Mouse (Mus musculus): Measurements from ENCODE around the gene Mcur1. TPM values are rescaled to one million over a fixed set of nuclear protein-coding genes. Genes with fewer than 3 reads are reported as not detected.

The Mcur1 gene
- 8.0 and 9.5 TPM in 2 replicates for polyA plus RNA-seq (2012)

GRCm38 (mm10) chr13:43559711-43560457 is at the start of gene Mcur1:
Gene Mcur1, minus strand, starts transcription at chr13:43560191.

Other genes starting within 250 kb of the Mcur1 start
- 9.2 and 13.3 TPM in 2 replicates for gene Sirt5, start 194.7 kb downstream of the Mcur1 start, polyA plus RNA-seq (2012)
- 143 and 215 TPM in 2 replicates for gene Nol7, start 161.8 kb downstream of the Mcur1 start, polyA plus RNA-seq (2012)
- 91.1 and 106 TPM in 2 replicates for gene Ranbp9, start 78.9 kb downstream of the Mcur1 start, polyA plus RNA-seq (2012)
- 0.03 TPM in 1 of 2 replicates, not detected in the other for gene Rnf182, start 55.5 kb upstream of the Mcur1 start, polyA plus RNA-seq (2012)
- gene Cd83, start 224.6 kb upstream of the Mcur1 start, polyA plus RNA-seq (2012), result 3.3 and 3.7 TPM in 2 replicates